Mouse (Mus musculus): ENCODE measurements at regions not wholly inside any gene's neighbourhood (a gene's known extent, or its start where the extent isn't known, plus 50 kb on each side); places are given as distances from the start of the nearest gene placed in this dataset.

GRCm38 (mm10) chr15:62150296-62150695 lies 1227.5 kb upstream of the A1bg start:
- Histone ChIP-seq H3K4me3 (ENCODE audit: low read depth, low read length) (no peak overlapping the region), H3K9ac (ENCODE audit: low read depth, low read length) (no peak overlapping the region), H3K27me3 (replicated peaks; ENCODE audit: control insufficient read depth, insufficient read depth, low read length) (no peaks in the 10 kb centered on the region), H3K36me3 (ENCODE audit: control insufficient read depth, insufficient read depth, low read length) (no peaks in the 10 kb centered on the region), H3K4me2 (ENCODE audit: low read depth, low read length) (no peak overlapping the region), H3K9me3 (ENCODE audit: control insufficient read depth, low read length) (no peaks in the 10 kb centered on the region), H3K27ac (replicated peaks; ENCODE audit: low read depth, low read length) (no peak overlapping the region), H3K4me1 (ENCODE audit: control insufficient read depth, insufficient read depth, low read length) (0 out of 2 replicates have a peak, but pooled peaks cover 2% of the 10 kb centered on the region)
- DNase-seq (ENCODE audit: low spot score) (no peak), ATAC-seq (ENCODE audit: low read depth) (no peak)
- WGBS: 77% methylated on average over 4 of the region's 4 CpGs

DNA sequence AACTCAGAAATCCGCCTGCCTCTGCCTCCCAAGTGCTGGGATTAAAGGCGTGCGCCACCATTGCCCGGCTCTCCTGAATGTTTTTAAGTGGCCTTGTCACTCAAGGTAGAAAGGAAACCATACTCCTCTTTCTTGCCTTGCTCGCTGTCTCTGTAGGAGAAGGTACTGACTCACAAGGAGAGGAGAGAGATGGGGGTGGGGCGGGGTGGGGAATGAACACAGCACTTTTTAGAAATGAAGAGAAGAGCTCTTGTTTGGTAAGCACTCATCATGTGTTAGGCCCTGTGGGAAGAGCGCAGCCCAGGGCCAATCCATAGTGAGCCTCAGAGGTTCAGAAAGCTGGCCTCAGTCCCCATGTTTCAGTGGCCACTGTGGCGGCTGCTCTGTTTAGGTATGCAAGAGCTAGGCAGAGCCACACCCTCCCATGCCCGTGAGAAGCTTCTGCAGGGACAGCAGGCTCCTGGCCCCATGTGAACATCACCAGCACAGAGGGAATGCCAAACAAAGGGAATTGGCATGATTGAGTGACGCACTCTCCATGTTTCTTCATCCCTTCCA lies 1225.9 kb upstream of the A1bg start:
- no peak overlapping the region for H3K9ac ChIP-seq (ENCODE audit: low read depth, low read length)
- no peak for DNase-seq (ENCODE audit: low spot score)
- no peaks in the 10 kb centered on the region for H3K27me3 ChIP-seq (replicated peaks; ENCODE audit: control insufficient read depth, insufficient read depth, low read length)
- H3K9me3 ChIP-seq (ENCODE audit: control insufficient read depth, low read length): no peaks in the 10 kb centered on the region
- ATAC-seq (ENCODE audit: low read depth): no peak
- H3K36me3 ChIP-seq (ENCODE audit: control insufficient read depth, insufficient read depth, low read length): no peaks in the 10 kb centered on the region
- H3K4me3 ChIP-seq (ENCODE audit: low read depth, low read length): no peak overlapping the region
- no peak overlapping the region for H3K4me2 ChIP-seq (ENCODE audit: low read depth, low read length)
- H3K27ac ChIP-seq (replicated peaks; ENCODE audit: low read depth, low read length): no peak overlapping the region
- 0 out of 2 replicates have a peak, but pooled peaks cover 2% of the 10 kb centered on the region for H3K4me1 ChIP-seq (ENCODE audit: control insufficient read depth, insufficient read depth, low read length)
- WGBS: 95% methylated on average over 10 of the region's 10 CpGs

- Histone ChIP-seq H3K27ac (replicated peaks; ENCODE audit: low read depth, low read length) (no peak overlapping the region), H3K4me2 (ENCODE audit: low read depth, low read length) (no peak overlapping the region), H3K9ac (ENCODE audit: low read depth, low read length) (no peak overlapping the region), H3K36me3 (ENCODE audit: control insufficient read depth, insufficient read depth, low read length) (no peaks in the 10 kb centered on the region), H3K27me3 (replicated peaks; ENCODE audit: control insufficient read depth, insufficient read depth, low read length) (no peaks in the 10 kb centered on the region), H3K4me1 (ENCODE audit: control insufficient read depth, insufficient read depth, low read length) (0 out of 2 replicates have a peak, but pooled peaks cover 2% of the 10 kb centered on the region), H3K4me3 (ENCODE audit: low read depth, low read length) (no peak overlapping the region), H3K9me3 (ENCODE audit: control insufficient read depth, low read length) (no peaks in the 10 kb centered on the region)
- DNase-seq (ENCODE audit: low spot score) (no peak), ATAC-seq (ENCODE audit: low read depth) (no peak)
- WGBS: 24% methylated on average over 5 of the region's 5 CpGs
Observed at GRCm38 (mm10) chr15:62147343-62147953, 1224.6 kb upstream of the A1bg start.

GRCm38 (mm10) chr15:62145643-62146285 lies 1223.0 kb upstream of the A1bg start:
- ATAC-seq (ENCODE audit: low read depth) (no peak), DNase-seq (ENCODE audit: low spot score) (no peak)
- Histone ChIP-seq H3K27me3 (replicated peaks; ENCODE audit: control insufficient read depth, insufficient read depth, low read length) (no peaks in the 10 kb centered on the region), H3K4me1 (ENCODE audit: control insufficient read depth, insufficient read depth, low read length) (0 out of 2 replicates have a peak, but pooled peaks cover 2% of the 10 kb centered on the region), H3K36me3 (ENCODE audit: control insufficient read depth, insufficient read depth, low read length) (no peaks in the 10 kb centered on the region), H3K9me3 (ENCODE audit: control insufficient read depth, low read length) (no peaks in the 10 kb centered on the region), H3K4me3 (ENCODE audit: low read depth, low read length) (no peak overlapping the region), H3K9ac (ENCODE audit: low read depth, low read length) (no peak overlapping the region), H3K27ac (replicated peaks; ENCODE audit: low read depth, low read length) (no peak overlapping the region), H3K4me2 (ENCODE audit: low read depth, low read length) (no peak overlapping the region)
- WGBS: 87% methylated on average over 4 of the region's 4 CpGs

GRCm38 (mm10) chr15:62144776-62145564 lies 1222.2 kb upstream of the A1bg start:
- no peak for DNase-seq (ENCODE audit: low spot score)
- ATAC-seq (ENCODE audit: low read depth): no peak
- Histone ChIP-seq H3K27me3 (replicated peaks; ENCODE audit: control insufficient read depth, insufficient read depth, low read length) (no peaks in the 10 kb centered on the region), H3K4me3 (ENCODE audit: low read depth, low read length) (no peak overlapping the region), H3K4me2 (ENCODE audit: low read depth, low read length) (no peak overlapping the region), H3K9me3 (ENCODE audit: control insufficient read depth, low read length) (no peaks in the 10 kb centered on the region), H3K36me3 (ENCODE audit: control insufficient read depth, insufficient read depth, low read length) (no peaks in the 10 kb centered on the region), H3K9ac (ENCODE audit: low read depth, low read length) (no peak overlapping the region), H3K27ac (replicated peaks; ENCODE audit: low read depth, low read length) (no peak overlapping the region), H3K4me1 (ENCODE audit: control insufficient read depth, insufficient read depth, low read length) (0 out of 2 replicates have a peak, but pooled peaks cover 2% of the 10 kb centered on the region)
- 91% methylated on average over 10 of the region's 10 CpGs for WGBS

GRCm38 (mm10) chr15:62139859-62140258 lies 1217.0 kb upstream of the A1bg start:
- 46% methylated on average over 4 of the region's 4 CpGs for WGBS
- H3K4me3 ChIP-seq (ENCODE audit: low read depth, low read length): no peak overlapping the region
- ATAC-seq (ENCODE audit: low read depth) (peak; percentile 30; the same call in 1 of the 2 replicates), DNase-seq (ENCODE audit: low spot score) (no peak)
- no peak overlapping the region for H3K9ac ChIP-seq (ENCODE audit: low read depth, low read length)
- no peaks in the 10 kb centered on the region for H3K27me3 ChIP-seq (replicated peaks; ENCODE audit: control insufficient read depth, insufficient read depth, low read length)
- H3K4me2 ChIP-seq (ENCODE audit: low read depth, low read length): no peak overlapping the region
- no peaks in the 10 kb centered on the region for H3K9me3 ChIP-seq (ENCODE audit: control insufficient read depth, low read length)
- no peak overlapping the region for H3K27ac ChIP-seq (replicated peaks; ENCODE audit: low read depth, low read length)
- H3K36me3 ChIP-seq (ENCODE audit: control insufficient read depth, insufficient read depth, low read length): no peaks in the 10 kb centered on the region
- H3K4me1 ChIP-seq (ENCODE audit: control insufficient read depth, insufficient read depth, low read length): 0 out of 2 replicates have a peak, but pooled peaks cover 3% of the 10 kb centered on the region

- no peak overlapping the region for H3K9ac ChIP-seq (ENCODE audit: low read depth, low read length)
- ATAC-seq (ENCODE audit: low read depth): no peak
- H3K27ac ChIP-seq (replicated peaks; ENCODE audit: low read depth, low read length): no peak overlapping the region
Observed at GRCm38 (mm10) chr15:62139192-62139591, 1216.4 kb upstream of the A1bg start.

GRCm38 (mm10) chr15:62138701-62139100 lies 1215.9 kb upstream of the A1bg start:
- no peak overlapping the region for H3K4me2 ChIP-seq (ENCODE audit: low read depth, low read length)
- WGBS: 83% methylated on average over 6 of the region's 6 CpGs

More at GRCm38 (mm10) chr15:62139192-62139591, 1216.4 kb upstream of the A1bg start:
- no peaks in the 10 kb centered on the region for H3K36me3 ChIP-seq (ENCODE audit: control insufficient read depth, insufficient read depth, low read length)
- 36% methylated on average over 5 of the region's 5 CpGs for WGBS
- no peaks in the 10 kb centered on the region for H3K9me3 ChIP-seq (ENCODE audit: control insufficient read depth, low read length)
- H3K4me2 ChIP-seq (ENCODE audit: low read depth, low read length): no peak overlapping the region
- no peak for DNase-seq (ENCODE audit: low spot score)
- H3K27me3 ChIP-seq (replicated peaks; ENCODE audit: control insufficient read depth, insufficient read depth, low read length): no peaks in the 10 kb centered on the region
- no peak overlapping the region for H3K4me3 ChIP-seq (ENCODE audit: low read depth, low read length)
- H3K4me1 ChIP-seq (ENCODE audit: control insufficient read depth, insufficient read depth, low read length): 0 out of 2 replicates have a peak, but pooled peaks cover 3% of the 10 kb centered on the region

More at GRCm38 (mm10) chr15:62138701-62139100, 1215.9 kb upstream of the A1bg start:
- DNase-seq (ENCODE audit: low spot score) (no peak), ATAC-seq (ENCODE audit: low read depth) (no peak)
- Histone ChIP-seq H3K27ac (replicated peaks; ENCODE audit: low read depth, low read length) (no peak overlapping the region), H3K9ac (ENCODE audit: low read depth, low read length) (no peak overlapping the region), H3K27me3 (replicated peaks; ENCODE audit: control insufficient read depth, insufficient read depth, low read length) (no peaks in the 10 kb centered on the region), H3K4me3 (ENCODE audit: low read depth, low read length) (no peak overlapping the region), H3K4me1 (ENCODE audit: control insufficient read depth, insufficient read depth, low read length) (0 out of 2 replicates have a peak, but pooled peaks cover 3% of the 10 kb centered on the region), H3K36me3 (ENCODE audit: control insufficient read depth, insufficient read depth, low read length) (no peaks in the 10 kb centered on the region), H3K9me3 (ENCODE audit: control insufficient read depth, low read length) (no peaks in the 10 kb centered on the region)
